Mouse (Mus musculus) A20 (cell line): ENCODE measurements around the gene Ccdc88a.

Experiments
- DNase-seq: peaks from one replicate; pipeline ENCODE4 v3.0.0-alpha.2; 2011; ENCODE audit warnings: low read depth, low spot score

The Ccdc88a gene

DNA sequence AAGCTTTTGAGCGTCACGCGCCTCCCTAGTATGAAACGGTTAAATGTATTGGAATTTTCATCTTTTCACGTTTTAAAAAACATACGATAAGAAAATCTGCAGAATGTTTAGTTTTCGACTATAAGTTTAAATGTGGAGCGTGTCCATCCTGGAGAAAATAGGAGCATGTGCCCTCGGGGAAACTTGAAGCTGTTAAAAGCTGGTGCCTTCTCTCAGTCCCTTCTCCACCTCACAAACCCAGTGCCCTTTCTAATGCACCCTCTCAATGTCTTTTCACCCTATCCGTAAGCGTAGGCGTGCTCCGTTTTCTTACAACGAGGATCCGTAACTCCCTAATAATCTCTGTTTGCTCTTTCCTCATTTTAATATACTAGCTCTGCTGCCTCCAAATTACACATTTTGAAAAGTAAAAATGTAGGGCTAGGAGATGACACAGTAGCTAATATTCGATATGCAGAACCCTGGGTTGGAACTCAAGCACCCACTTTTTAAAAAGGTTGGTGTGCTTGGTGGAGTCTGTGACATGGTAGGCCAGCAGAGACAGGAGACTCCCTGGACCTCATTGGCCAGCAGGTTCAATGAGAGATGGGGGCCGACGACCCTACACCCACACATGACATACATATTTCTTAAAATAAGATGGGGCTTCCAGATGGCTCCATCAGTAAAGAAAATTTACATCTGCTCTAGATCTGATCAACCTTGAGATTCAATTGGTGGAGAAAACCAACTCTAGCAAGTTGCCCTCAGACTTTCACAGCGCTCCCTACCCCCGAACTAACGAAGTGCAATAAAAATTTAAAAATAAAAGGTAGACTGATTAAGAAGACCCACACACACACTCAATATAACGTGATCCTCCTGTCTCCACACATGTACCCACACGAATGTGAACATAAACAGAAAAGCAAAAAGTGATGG is 175.3 kb downstream of the Ccdc88a start:
- no peak for DNase-seq

DNA sequence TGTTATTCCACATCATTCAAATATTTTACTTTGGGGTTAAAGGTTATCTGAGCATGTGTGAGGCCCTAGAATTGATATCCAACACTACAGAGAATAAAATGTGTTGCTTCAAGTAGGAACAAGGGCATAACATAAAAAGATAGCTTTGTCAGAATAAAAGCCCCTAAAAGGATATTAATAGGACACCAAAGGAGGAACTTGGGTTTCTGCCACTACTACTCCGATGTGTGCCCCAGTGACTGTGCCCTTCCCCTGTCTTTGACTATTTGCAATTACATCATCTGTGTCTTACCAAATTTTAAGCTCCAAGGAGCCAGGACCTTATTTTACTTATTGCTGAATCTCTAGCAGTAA is 175.9 kb downstream of the Ccdc88a start:
- peak; percentile 85 for DNase-seq
